Comparison of ENCODE assay signal across 25 mouse cellular contexts in the genomic region with DNA sequence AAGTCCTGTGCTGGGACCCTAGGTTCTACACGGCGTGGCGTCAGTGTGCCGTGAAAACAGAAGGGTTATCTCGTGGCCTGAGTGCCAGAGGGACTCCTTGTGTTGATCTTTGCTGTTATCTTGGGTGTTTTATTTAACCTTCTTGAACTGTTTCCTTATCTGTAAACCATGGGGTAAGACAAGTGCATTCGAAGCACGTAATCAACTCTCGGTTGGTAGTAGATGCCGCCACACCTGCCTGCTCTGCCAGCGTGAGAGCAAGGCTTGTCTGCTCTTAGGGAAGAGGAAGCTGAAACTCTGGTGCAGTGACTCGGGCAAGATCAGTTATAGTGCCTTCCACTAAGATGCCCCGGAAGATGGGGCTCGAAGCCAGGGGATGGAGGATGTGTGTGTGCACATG. TPM values are rescaled to one million over a fixed set of nuclear protein-coding genes. Genes with fewer than 3 reads are reported as not detected.
DNase-seq lines count a peak whose midpoint lies in the region; ATAC-seq and TF ChIP-seq lines count a peak whose summit lies in the region.
"Had no signal": no experiment of that assay in that cellular context is flagged by ENCODE, and none has a peak within 500 bp of the region (broad histone marks: within the 10 kb centered on the region; RNA-seq: fewer than 3 reads in every experiment).

No protein-coding gene starts in this region.

- no peak for TF ChIP-seq EP300 in stomach, postnatal 0 days (optimal IDR thresholded peaks at IDR 0.05)

- no peak overlapping the region for H3K4me2 ChIP-seq in liver, embryonic 11.5 days
- no peak overlapping the region; the same call in 1 of the 2 replicates for H3K4me2 ChIP-seq in liver, embryonic 12.5 days
- no peak overlapping the region for H3K4me2 ChIP-seq in stomach, postnatal 0 days (replicated peaks; ENCODE audit: low read depth)
- H3K4me2 ChIP-seq: hindbrain, embryonic 14.5 days; midbrain, embryonic 15.5 days; neural tube, embryonic 13.5 days had no signal

- H3K36me3 ChIP-seq in liver, embryonic 11.5 days (ENCODE audit: control insufficient read depth, insufficient read depth, low read length) = no peaks in the 10 kb centered on the region
- no peaks in the 10 kb centered on the region for H3K36me3 ChIP-seq in liver, embryonic 12.5 days
- H3K36me3 ChIP-seq in stomach, postnatal 0 days (ENCODE audit: control insufficient read depth, insufficient read depth, low read length) = no peaks in the 10 kb centered on the region; the same call in 1 of the 2 replicates
- H3K36me3 ChIP-seq: embryonic facial prominence, embryonic 10.5 days; forebrain, embryonic 10.5 days; heart, embryonic 10.5 days; limb, embryonic 10.5 days; midbrain, embryonic 15.5 days had no signal

- no peak for TF ChIP-seq CTCF in stomach, postnatal 0 days (IDR thresholded peaks at IDR 0.05; ENCODE audit: low read depth)

- H3K27me3 ChIP-seq in liver, embryonic 11.5 days (replicated peaks; ENCODE audit: control insufficient read depth, insufficient read depth, low read length) = peaks cover 17% of the 10 kb centered on the region
- peaks cover 64% of the 10 kb centered on the region for H3K27me3 ChIP-seq in liver, embryonic 12.5 days (replicated peaks)
- H3K27me3 ChIP-seq in stomach, postnatal 0 days (ENCODE audit: control insufficient read depth, insufficient read depth, low read length) = no peaks in the 10 kb centered on the region
- H3K27me3 ChIP-seq: midbrain, embryonic 15.5 days had no signal

- H3K4me1 ChIP-seq in liver, embryonic 11.5 days (replicated peaks; ENCODE audit: control insufficient read depth, insufficient read depth, low read length) = peaks cover 7% of the 10 kb centered on the region; the same call in 1 of the 2 replicates
- H3K4me1 ChIP-seq in liver, embryonic 12.5 days = peaks cover 24% of the 10 kb centered on the region
- no peaks in the 10 kb centered on the region for H3K4me1 ChIP-seq in stomach, postnatal 0 days (replicated peaks; ENCODE audit: control insufficient read depth, insufficient read depth)

- no peak overlapping the region for H3K27ac ChIP-seq in liver, embryonic 11.5 days (ENCODE audit: low read depth, low read length)
- no peak overlapping the region for H3K27ac ChIP-seq in liver, embryonic 12.5 days
- H3K27ac ChIP-seq in stomach, postnatal 0 days (replicated peaks) = peak overlapping the region; percentile 25
- H3K27ac ChIP-seq: embryonic facial prominence, embryonic 10.5 days; forebrain, embryonic 10.5 days; heart, embryonic 10.5 days; hindbrain, embryonic 14.5 days; limb, embryonic 10.5 days; midbrain, embryonic 15.5 days; neural tube, embryonic 13.5 days had no signal

- WGBS in liver, embryonic 11.5 days = 42% methylated on average over 13 of the region's 13 CpGs
- WGBS in liver, embryonic 12.5 days (ENCODE audit: insufficient replicate concordance) = 30% methylated on average over 13 of the region's 13 CpGs
- 67% methylated on average over 13 of the region's 13 CpGs for WGBS in stomach, postnatal 0 days

- peak; percentile 55; the same call in 1 of the 2 replicates for ATAC-seq in liver, embryonic 11.5 days (replicated peaks; ENCODE audit: low FRiP score)
- peak; percentile 35; the same call in 1 of the 2 replicates for ATAC-seq in liver, embryonic 12.5 days
- ATAC-seq in megakaryocyte progenitor cell, adult 5-6 weeks (replicated peaks; ENCODE audit: poor library complexity) = peak; percentile 52
- peak; percentile 69 for ATAC-seq in stomach, postnatal 0 days (ENCODE audit: low FRiP score, low TSS enrichment)
- ATAC-seq: inflammation-experienced regulatory T-cells, adult 6 months; midbrain, embryonic 15.5 days had no signal

- no peaks in the 10 kb centered on the region for H3K9me3 ChIP-seq in liver, embryonic 11.5 days (ENCODE audit: control insufficient read depth, low read length)
- no peaks in the 10 kb centered on the region for H3K9me3 ChIP-seq in liver, embryonic 12.5 days (replicated peaks)
- H3K9me3 ChIP-seq in stomach, postnatal 0 days (ENCODE audit: control insufficient read depth, low read length) = no peaks in the 10 kb centered on the region
- H3K9me3 ChIP-seq: embryonic facial prominence, embryonic 10.5 days; forebrain, embryonic 10.5 days; heart, embryonic 10.5 days; limb, embryonic 10.5 days; midbrain, embryonic 15.5 days; neural tube, embryonic 13.5 days had no signal

- DNase-seq in liver, embryonic 11.5 days (ENCODE audit: low spot score) = no peak
- DNase-seq in liver = no peak
- DNase-seq in stomach, postnatal 0 days (ENCODE audit: low spot score) = peak; percentile 70
- DNase-seq in right cerebral cortex, postnatal 25 days = no peak
- no peak for DNase-seq in spleen, postnatal 4 days (ENCODE audit: low spot score in 2 of 2)
- DNase-seq in neural tube, embryonic 10.5 days (ENCODE audit: extremely low spot score, low spot score) = no peak
- DNase-seq: adrenal gland, postnatal 36 days; cerebellum, adult 11 months; cerebellum, postnatal 10 days; heart, postnatal 4 days; kidney, adult 9 months; kidney, postnatal 14 days; lung, postnatal 36 days; thymus, adult 18-20 months; thymus, postnatal 4 days had no signal

- H3K4me3 ChIP-seq in liver, embryonic 11.5 days (ENCODE audit: low read depth, low read length) = no peak overlapping the region
- no peak overlapping the region for H3K4me3 ChIP-seq in liver, embryonic 12.5 days
- H3K4me3 ChIP-seq in stomach, postnatal 0 days (ENCODE audit: low read depth, low read length) = no peak overlapping the region
- H3K4me3 ChIP-seq: embryonic facial prominence, embryonic 10.5 days; forebrain, embryonic 10.5 days; heart, embryonic 10.5 days; limb, embryonic 10.5 days; midbrain, embryonic 15.5 days; neural tube, embryonic 13.5 days had no signal

- H3K9ac ChIP-seq in liver, embryonic 11.5 days (ENCODE audit: low read depth, low read length) = no peak overlapping the region
- no peak overlapping the region for H3K9ac ChIP-seq in liver, embryonic 12.5 days
- H3K9ac ChIP-seq in stomach, postnatal 0 days (ENCODE audit: low read length) = no peak overlapping the region
- H3K9ac ChIP-seq: hindbrain, embryonic 14.5 days; midbrain, embryonic 15.5 days; neural tube, embryonic 13.5 days had no signal

RNA-seq across cellular contexts. Expression of a gene that starts 48.4 kb away (rescaled TPM):
- polyA plus RNA-seq in liver, embryonic 11.5 days (2014; fragmentation: Nextera tagmentation; extraction: Ambion mirVana) = 3.2 and 4.1 TPM in 2 replicates
- 2.2 and 2.3 TPM in 2 replicates for polyA plus RNA-seq in liver, embryonic 12.5 days (2016; fragmentation: Nextera tagmentation; extraction: Ambion mirVana)
- total RNA-seq in megakaryocyte progenitor cell, adult 5-6 weeks (2015) = 1.5 and 1.7 TPM in 2 replicates
- total RNA-seq in megakaryocyte progenitor cell, adult 5-6 weeks (2017) = 0.83 and 0.98 TPM in 2 replicates
- polyA plus RNA-seq in stomach, postnatal 0 days (2015; fragmentation: Nextera tagmentation; extraction: Ambion mirVana) = 70.1 and 73.0 TPM in 2 replicates

Comparison
In these comparisons a context has a peak if more than half of its experiments do, and no peak if none do; other contexts are left out.
1. RNA of a gene that starts 48.4 kb away (polyA plus RNA-seq): 70.1 to 73.0 TPM in stomach, postnatal 0 days; 3.2 to 4.1 TPM in liver, embryonic 11.5 days and 2.2 to 2.3 TPM in liver, embryonic 12.5 days; every median in the first group is over 10 times any median in the second.
2. Peak in every context shown above with its lines, with median percentiles within 50 percentile points of each other: ATAC-seq.